Mouse (Mus musculus): ENCODE data around the gene Psmd1. TPM values are rescaled to one million over a fixed set of nuclear protein-coding genes. Genes with fewer than 3 reads are reported as not detected.

Psmd1 gene
- polyA plus RNA-seq, 2 experiments = 73.2 to 161 TPM

- WGBS = 76% methylated on average over 21 of the region's 21 CpGs
Observed at GRCm38 (mm10) chr1:86144001-86144944, 80.1 kb downstream of the Psmd1 start.

GRCm38 (mm10) chr1:86146293-86146692 lies 82.1 kb downstream of the Psmd1 start:
- WGBS = 52% methylated on average over 5 of the region's 5 CpGs

More at GRCm38 (mm10) chr1:86144001-86144944, 80.1 kb downstream of the Psmd1 start:
- ATAC-seq (ENCODE audit: low FRiP score, low read depth) (no peak), DNase-seq (ENCODE audit: low spot score) (no peak)
- Histone ChIP-seq H3K27ac (replicated peaks; ENCODE audit: low read depth, low read length) (no peak overlapping the region), H3K9me3 (ENCODE audit: control insufficient read depth, low read length) (no peaks in the 10 kb centered on the region), H3K9ac (ENCODE audit: low read depth, low read length, severe bottlenecking) (no peak overlapping the region), H3K27me3 (ENCODE audit: control insufficient read depth, insufficient read depth, low read length) (no peaks in the 10 kb centered on the region), H3K4me1 (ENCODE audit: control insufficient read depth, insufficient read depth, low read length) (no peaks in the 10 kb centered on the region), H3K36me3 (ENCODE audit: control insufficient read depth, insufficient read depth, low read length) (peaks cover 16% of the 10 kb centered on the region), H3K4me2 (replicated peaks; ENCODE audit: low read depth, low read length, severe bottlenecking) (no peak overlapping the region), H3K4me3 (replicated peaks; ENCODE audit: low read length) (no peak overlapping the region)
- TF ChIP-seq POLR2A (IDR thresholded peaks at IDR 0.05; ENCODE audit: borderline replicate concordance, extremely low read depth, insufficient read depth, insufficient read length) = no peak

GRCm38 (mm10) chr1:86147557-86147956 lies 83.4 kb downstream of the Psmd1 start:
- no peak overlapping the region for H3K27ac ChIP-seq (replicated peaks; ENCODE audit: low read depth, low read length)
- H3K36me3 ChIP-seq (ENCODE audit: control insufficient read depth, insufficient read depth, low read length) = no peaks in the 10 kb centered on the region
- no peaks in the 10 kb centered on the region for H3K4me1 ChIP-seq (ENCODE audit: control insufficient read depth, insufficient read depth, low read length)
- DNase-seq (ENCODE audit: low spot score) (no peak), ATAC-seq (ENCODE audit: low FRiP score, low read depth) (no peak)
- H3K4me3 ChIP-seq (replicated peaks; ENCODE audit: low read length) = no peak overlapping the region
- H3K4me2 ChIP-seq (replicated peaks; ENCODE audit: low read depth, low read length, severe bottlenecking) = no peak overlapping the region
- H3K9ac ChIP-seq (ENCODE audit: low read depth, low read length, severe bottlenecking) = no peak overlapping the region
- H3K9me3 ChIP-seq (ENCODE audit: control insufficient read depth, low read length) = no peaks in the 10 kb centered on the region
- H3K27me3 ChIP-seq (ENCODE audit: control insufficient read depth, insufficient read depth, low read length) = no peaks in the 10 kb centered on the region
- WGBS = 59% methylated on average over 5 of the region's 5 CpGs
- TF ChIP-seq POLR2A (IDR thresholded peaks at IDR 0.05; ENCODE audit: borderline replicate concordance, extremely low read depth, insufficient read depth, insufficient read length) = no peak

More at GRCm38 (mm10) chr1:86146293-86146692, 82.1 kb downstream of the Psmd1 start:
- Histone ChIP-seq H3K27me3 (ENCODE audit: control insufficient read depth, insufficient read depth, low read length) (no peaks in the 10 kb centered on the region), H3K4me3 (replicated peaks; ENCODE audit: low read length) (no peak overlapping the region), H3K9ac (ENCODE audit: low read depth, low read length, severe bottlenecking) (no peak overlapping the region), H3K27ac (replicated peaks; ENCODE audit: low read depth, low read length) (no peak overlapping the region), H3K4me1 (ENCODE audit: control insufficient read depth, insufficient read depth, low read length) (no peaks in the 10 kb centered on the region), H3K4me2 (replicated peaks; ENCODE audit: low read depth, low read length, severe bottlenecking) (no peak overlapping the region), H3K9me3 (ENCODE audit: control insufficient read depth, low read length) (no peaks in the 10 kb centered on the region), H3K36me3 (ENCODE audit: control insufficient read depth, insufficient read depth, low read length) (0 out of 2 replicates have a peak, but pooled peaks cover 6% of the 10 kb centered on the region)
- TF ChIP-seq POLR2A (IDR thresholded peaks at IDR 0.05; ENCODE audit: borderline replicate concordance, extremely low read depth, insufficient read depth, insufficient read length) = no peak
- DNase-seq (ENCODE audit: low spot score) (no peak), ATAC-seq (ENCODE audit: low FRiP score, low read depth) (no peak)

DNA sequence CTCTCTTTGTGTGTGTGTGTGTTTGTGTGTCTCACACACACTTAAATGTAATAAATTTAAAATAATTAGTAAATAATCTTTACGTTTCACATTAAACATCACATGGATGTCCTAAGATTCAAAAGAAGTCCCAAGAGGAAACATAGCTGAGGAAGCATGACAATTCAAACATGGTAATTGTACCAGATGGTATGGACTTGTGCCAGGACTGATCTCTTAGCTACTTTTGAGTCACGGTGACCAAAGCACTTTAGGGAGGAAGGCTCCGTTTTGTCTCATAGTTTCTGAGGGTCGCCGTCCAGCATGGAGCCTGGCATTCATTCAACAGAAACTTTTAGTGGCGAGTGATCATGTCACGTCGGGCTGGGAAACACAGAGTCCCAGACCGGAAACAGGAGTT lies 84.0 kb downstream of the Psmd1 start:
- no peak overlapping the region for H3K4me2 ChIP-seq (replicated peaks; ENCODE audit: low read depth, low read length, severe bottlenecking)
- ATAC-seq (ENCODE audit: low FRiP score, low read depth) (no peak), DNase-seq (ENCODE audit: low spot score) (no peak)
- H3K9me3 ChIP-seq (ENCODE audit: control insufficient read depth, low read length) = no peaks in the 10 kb centered on the region
- H3K27ac ChIP-seq (replicated peaks; ENCODE audit: low read depth, low read length) = no peak overlapping the region
- H3K9ac ChIP-seq (ENCODE audit: low read depth, low read length, severe bottlenecking) = no peak overlapping the region
- no peaks in the 10 kb centered on the region for H3K4me1 ChIP-seq (ENCODE audit: control insufficient read depth, insufficient read depth, low read length)
- H3K4me3 ChIP-seq (replicated peaks; ENCODE audit: low read length) = no peak overlapping the region
- no peaks in the 10 kb centered on the region for H3K36me3 ChIP-seq (ENCODE audit: control insufficient read depth, insufficient read depth, low read length)
- H3K27me3 ChIP-seq (ENCODE audit: control insufficient read depth, insufficient read depth, low read length) = no peaks in the 10 kb centered on the region
- TF ChIP-seq POLR2A (IDR thresholded peaks at IDR 0.05; ENCODE audit: borderline replicate concordance, extremely low read depth, insufficient read depth, insufficient read length) = no peak
- WGBS = 87% methylated on average over 9 of the region's 9 CpGs

DNA sequence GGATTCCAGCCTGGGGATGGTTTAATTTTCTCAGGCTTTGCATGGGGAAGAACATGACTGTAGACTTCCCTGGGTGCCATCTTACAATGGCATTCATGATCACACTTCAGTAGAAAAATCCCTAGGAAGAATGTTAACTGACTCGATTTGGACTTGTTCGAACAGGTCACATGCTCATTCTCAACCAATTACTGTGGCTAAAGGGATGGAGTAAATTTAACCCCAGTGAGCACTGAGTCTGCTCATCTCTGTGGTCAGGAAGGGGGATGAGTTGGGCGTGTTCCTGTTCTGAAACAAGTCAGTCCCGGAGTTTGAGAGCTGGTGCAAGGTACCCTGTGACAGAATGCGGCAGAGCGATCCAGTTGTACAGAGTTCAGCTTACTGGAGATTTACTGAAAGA lies 86.7 kb downstream of the Psmd1 start:
- no peak for ATAC-seq (ENCODE audit: low FRiP score, low read depth)
- Histone ChIP-seq H3K36me3 (ENCODE audit: control insufficient read depth, insufficient read depth, low read length) (no peaks in the 10 kb centered on the region), H3K9ac (ENCODE audit: low read depth, low read length, severe bottlenecking) (no peak overlapping the region), H3K4me1 (ENCODE audit: control insufficient read depth, insufficient read depth, low read length) (peaks cover 8% of the 10 kb centered on the region), H3K4me3 (replicated peaks; ENCODE audit: low read length) (no peak overlapping the region), H3K27ac (replicated peaks; ENCODE audit: low read depth, low read length) (no peak overlapping the region), H3K27me3 (ENCODE audit: control insufficient read depth, insufficient read depth, low read length) (no peaks in the 10 kb centered on the region), H3K4me2 (replicated peaks; ENCODE audit: low read depth, low read length, severe bottlenecking) (no peak overlapping the region), H3K9me3 (ENCODE audit: control insufficient read depth, low read length) (no peaks in the 10 kb centered on the region)
- no peak for TF ChIP-seq POLR2A (IDR thresholded peaks at IDR 0.05; ENCODE audit: borderline replicate concordance, extremely low read depth, insufficient read depth, insufficient read length)
- WGBS = 87% methylated on average over 6 of the region's 6 CpGs
- no peak for DNase-seq (ENCODE audit: low spot score)

Measured in limb, embryonic 14.5 days (tissue).